Mouse (Mus musculus): ENCODE data around the gene Olfr1204.

The Olfr1204 gene

GRCm38 (mm10) chr2:88848992-88849391 is at the start of gene Olfr1204:
Olfr1204 (plus strand) TSS chr2:88849292.
- DNase-seq, result no peak

GRCm38 (mm10) chr2:88814196-88814595 is 34.9 kb upstream of the Olfr1204 start, which contains the start of gene Olfr1202:
Olfr1202 (plus strand) TSS chr2:88814496.
- no peak for DNase-seq

- no peak for DNase-seq
Measured at GRCm38 (mm10) chr2:88829437-88829836, 19.7 kb upstream of the Olfr1204 start, which contains the start of gene Olfr1205. Olfr1205 (plus strand) TSS chr2:88829737.

- DNase-seq, result no peak
Measured at GRCm38 (mm10) chr2:88838477-88838876, 10.6 kb upstream of the Olfr1204 start.

GRCm38 (mm10) chr2:88862931-88863330 is 13.8 kb downstream of the Olfr1204 start, which contains the start of gene Olfr1206:
Olfr1206 (plus strand) TSS chr2:88863231.
- DNase-seq, result no peak

GRCm38 (mm10) chr2:88902211-88902610 is 53.1 kb downstream of the Olfr1204 start, which contains the start of gene Olfr1208:
Olfr1208 (minus strand) TSS chr2:88902311.
- no peak for DNase-seq

Measured in right cerebral cortex, postnatal 25 days (tissue).